Mouse (Mus musculus) heart, embryonic 16.5 days (tissue): ENCODE data around the gene Slc15a1. TPM values are rescaled to one million over a fixed set of nuclear protein-coding genes. Genes with fewer than 3 reads are reported as not detected.
A peak's percentile ranks its signal among the peaks of the same experiment; 100 is the strongest.

ENCODE experiments used
- ATAC-seq: fragments of 200-750 bp; cut with Nextera tagmentation; replicated peaks from 2 replicates; pipeline ENCODE4 v1.8.0; 2017; ENCODE audit warnings: moderate number of reproducible peaks; ENCODE audit not compliant: insufficient read depth, low FRiP score; ENCODE audit errors: extremely low read depth
- H3K27ac ChIP-seq: fragments of 300-500 bp; sonication (generic); 2 replicates; pipeline ENCODE4 v1.5.1; 2014; ENCODE audit warnings: mild to moderate bottlenecking, low read length, control low read depth, moderate library complexity
- H3K27me3 ChIP-seq: fragments of 300-500 bp; sonication (generic); 2 replicates; pipeline ENCODE4 v1.6.1; 2014; ENCODE audit warnings: low read length, mixed read lengths; ENCODE audit not compliant: control insufficient read depth, insufficient read depth
- H3K36me3 ChIP-seq: fragments of 300-500 bp; sonication (generic); 2 replicates; pipeline ENCODE4 v1.6.1; 2014; ENCODE audit not compliant: control insufficient read depth, insufficient read depth
- H3K4me1 ChIP-seq: fragments of 300-500 bp; sonication (generic); 2 replicates; pipeline ENCODE4 v1.6.1; 2014; ENCODE audit warnings: low read length, mixed read lengths; ENCODE audit not compliant: control insufficient read depth, insufficient read depth
- H3K4me2 ChIP-seq: fragments of 300-500 bp; sonication (generic); 2 replicates; pipeline ENCODE4 v1.6.1; 2014; ENCODE audit warnings: low read depth, mild to moderate bottlenecking, control low read depth, low read length
- H3K4me3 ChIP-seq: fragments of 300-500 bp; sonication (generic); 2 replicates; pipeline ENCODE4 v1.5.1; 2014; ENCODE audit warnings: mild to moderate bottlenecking, control low read depth, low read length
- H3K9ac ChIP-seq: fragments of 300-500 bp; sonication (generic); 2 replicates; pipeline ENCODE4 v1.6.1; 2014; ENCODE audit warnings: low read length, control low read depth
- H3K9me3 ChIP-seq: fragments of 300-500 bp; sonication (generic); replicated peaks from 2 replicates; pipeline ENCODE4 v1.6.1; 2016; ENCODE audit warnings: low read length; ENCODE audit not compliant: control insufficient read depth
- WGBS: fragments of 180-500 bp; shearing (Covaris S2); extraction: QIAGEN DNeasy Blood & Tissue Kit; methylation state at CpG from one replicate; pipeline ENCODE4 v1.1.7; 2014; 5-methylcytosine and 5-hydroxymethylcytosine counted together
- polyA plus RNA-seq: library from polyadenylated mRNA; unstranded; fragments of >200 nt; fragmentation: Nextera tagmentation; extraction: Ambion mirVana; gene quantifications from 2 replicates; pipeline ENCODE4 v1.2.1, GENCODE M21; 2015

Slc15a1 gene
- polyA plus RNA-seq, 1 experiment from 2014 or later = 0.89 TPM

- Histone ChIP-seq H3K27me3 (no peaks in the 10 kb centered on the region), H3K4me2 (no peak overlapping the region), H3K27ac (no peak overlapping the region), H3K4me3 (no peak overlapping the region), H3K9ac (no peak overlapping the region), H3K9me3 (no peaks in the 10 kb centered on the region; the same call in 1 of the 2 replicates), H3K36me3 (no peaks in the 10 kb centered on the region), H3K4me1 (no peaks in the 10 kb centered on the region)
- ATAC-seq = no peak
- WGBS = 73% methylated on average over 9 of the region's 9 CpGs
Observed at GRCm38 (mm10) chr14:121530853-121531252, 25.8 kb upstream of the Slc15a1 start.

- Histone ChIP-seq H3K27me3 (no peaks in the 10 kb centered on the region), H3K27ac (no peak overlapping the region), H3K9ac (no peak overlapping the region), H3K4me1 (no peaks in the 10 kb centered on the region), H3K36me3 (no peaks in the 10 kb centered on the region), H3K4me3 (no peak overlapping the region), H3K9me3 (no peaks in the 10 kb centered on the region; the same call in 1 of the 2 replicates), H3K4me2 (no peak overlapping the region)
- ATAC-seq = no peak
- 74% methylated on average over 3 of the region's 3 CpGs for WGBS
Observed at GRCm38 (mm10) chr14:121527883-121528282, 22.8 kb upstream of the Slc15a1 start.

GRCm38 (mm10) chr14:121527201-121527600 lies 22.1 kb upstream of the Slc15a1 start:
- H3K4me2 ChIP-seq = no peak overlapping the region
- peaks cover under 1% of the 10 kb centered on the region; the same call in 1 of the 2 replicates for H3K4me1 ChIP-seq
- WGBS = 43% methylated on average over 1 of the region's 1 CpGs
- no peak overlapping the region for H3K27ac ChIP-seq
- H3K36me3 ChIP-seq = no peaks in the 10 kb centered on the region
- no peak overlapping the region for H3K4me3 ChIP-seq
- H3K27me3 ChIP-seq = no peaks in the 10 kb centered on the region
- no peak overlapping the region for H3K9ac ChIP-seq
- no peak for ATAC-seq
- no peaks in the 10 kb centered on the region; the same call in 1 of the 2 replicates for H3K9me3 ChIP-seq

- Histone ChIP-seq H3K36me3 (no peaks in the 10 kb centered on the region), H3K9me3 (0 out of 2 replicates have a peak, but pooled peaks cover 2% of the 10 kb centered on the region), H3K9ac (no peak overlapping the region), H3K4me2 (peak overlapping the region; percentile 22; the same call in 1 of the 2 replicates), H3K27ac (peak overlapping the region; percentile 69), H3K4me1 (peaks cover 13% of the 10 kb centered on the region), H3K4me3 (no peak overlapping the region), H3K27me3 (no peaks in the 10 kb centered on the region)
- 36% methylated on average over 4 of the region's 4 CpGs for WGBS
- peak; percentile 65 for ATAC-seq
Observed at GRCm38 (mm10) chr14:121521709-121522108, 16.7 kb upstream of the Slc15a1 start.

GRCm38 (mm10) chr14:121516881-121517280 lies 11.8 kb upstream of the Slc15a1 start:
- H3K9ac ChIP-seq = no peak overlapping the region
- no peak overlapping the region for H3K4me2 ChIP-seq
- 70% methylated on average over 5 of the region's 5 CpGs for WGBS
- H3K9me3 ChIP-seq = 0 out of 2 replicates have a peak, but pooled peaks cover 2% of the 10 kb centered on the region
- H3K36me3 ChIP-seq = no peaks in the 10 kb centered on the region
- H3K4me3 ChIP-seq = no peak overlapping the region
- H3K27ac ChIP-seq = no peak overlapping the region
- no peaks in the 10 kb centered on the region for H3K27me3 ChIP-seq
- ATAC-seq = no peak
- H3K4me1 ChIP-seq = peaks cover 10% of the 10 kb centered on the region

- H3K4me1 ChIP-seq = peaks cover 5% of the 10 kb centered on the region; the same call in 1 of the 2 replicates
- peaks cover 3% of the 10 kb centered on the region; the same call in 1 of the 2 replicates for H3K9me3 ChIP-seq
- H3K9ac ChIP-seq = no peak overlapping the region
- no peaks in the 10 kb centered on the region for H3K36me3 ChIP-seq
- ATAC-seq = no peak
- no peak overlapping the region for H3K27ac ChIP-seq
- H3K4me3 ChIP-seq = no peak overlapping the region
- no peak overlapping the region for H3K4me2 ChIP-seq
- H3K27me3 ChIP-seq = peaks cover 24% of the 10 kb centered on the region
- 70% methylated on average over 2 of the region's 2 CpGs for WGBS
Observed at GRCm38 (mm10) chr14:121508929-121509328, 3.9 kb upstream of the Slc15a1 start.

- no peak overlapping the region for H3K27ac ChIP-seq
- peaks cover 5% of the 10 kb centered on the region; the same call in 1 of the 2 replicates for H3K4me1 ChIP-seq
- H3K9ac ChIP-seq = no peak overlapping the region
- no peak overlapping the region for H3K4me2 ChIP-seq
- ATAC-seq = no peak
- H3K4me3 ChIP-seq = no peak overlapping the region
- WGBS = 19% methylated on average over 6 of the region's 6 CpGs
- peaks cover 27% of the 10 kb centered on the region for H3K27me3 ChIP-seq
- no peaks in the 10 kb centered on the region for H3K36me3 ChIP-seq
- peaks cover 3% of the 10 kb centered on the region; the same call in 1 of the 2 replicates for H3K9me3 ChIP-seq
Observed at GRCm38 (mm10) chr14:121506336-121506735, 1.3 kb upstream of the Slc15a1 start.

- Histone ChIP-seq H3K27me3 (peaks cover 27% of the 10 kb centered on the region), H3K4me3 (no peak overlapping the region; the same call in 1 of the 2 replicates), H3K27ac (no peak overlapping the region), H3K9ac (no peak overlapping the region), H3K36me3 (no peaks in the 10 kb centered on the region), H3K4me2 (peak overlapping the region; percentile 63; the same call in 1 of the 2 replicates), H3K4me1 (peaks cover 5% of the 10 kb centered on the region; the same call in 1 of the 2 replicates), H3K9me3 (no peaks in the 10 kb centered on the region)
- WGBS = 38% methylated on average over 9 of the region's 9 CpGs
- ATAC-seq = no peak
Observed at GRCm38 (mm10) chr14:121505485-121505860, 421 bp upstream of the Slc15a1 start.

- no peaks in the 10 kb centered on the region for H3K36me3 ChIP-seq
- H3K27me3 ChIP-seq = peaks cover 18% of the 10 kb centered on the region
- H3K9ac ChIP-seq = no peak overlapping the region
- H3K4me1 ChIP-seq = peaks cover 5% of the 10 kb centered on the region; the same call in 1 of the 2 replicates
- ATAC-seq = no peak
- no peaks in the 10 kb centered on the region for H3K9me3 ChIP-seq
- WGBS = 58% methylated on average over 2 of the region's 2 CpGs
- H3K4me3 ChIP-seq = no peak overlapping the region
- H3K4me2 ChIP-seq = no peak overlapping the region
- H3K27ac ChIP-seq = no peak overlapping the region
Observed at GRCm38 (mm10) chr14:121500577-121500976, 4.5 kb downstream of the Slc15a1 start.
